Mouse (Mus musculus) adipose tissue, adult 10 weeks (tissue): ENCODE results near the gene Smc1a. TPM values are rescaled to one million over a fixed set of nuclear protein-coding genes. Genes with fewer than 3 reads are reported as not detected.

Source experiments
- polyA plus RNA-seq: library from polyadenylated mRNA; stranded (reverse); fragments of 350-450 nt; fragmentation: Illumina TruSeq; extraction: RNeasy Lipid Tissue Mini Kit (QIAGEN cat#74804); gene quantifications from one replicate; pipeline ENCODE4 v1.2.3, GENCODE M21; 2014; ENCODE audit warnings: low read depth, low replicate concordance

The Smc1a gene
- polyA plus RNA-seq = 44.2 TPM

GRCm38 (mm10) chrX:152016151-152017145 lies at the start of gene Smc1a, which contains the start of gene Ribc1:
TSS of gene Smc1a (plus strand) at chrX:152016428.
TSS of gene Ribc1 (minus strand) at chrX:152016295.

GRCm38 (mm10) chrX:152001737-152002710 lies 14.2 kb upstream of the Smc1a start, which contains the start of gene Hsd17b10:
TSS of gene Hsd17b10 (plus strand) at chrX:152001845.

Other genes starting within 250 kb of the Smc1a start
- gene Huwe1, start 215.6 kb upstream of the Smc1a start, polyA plus RNA-seq = 74.5 TPM
- 144 TPM for gene Hsd17b10, start 14.6 kb upstream of the Smc1a start, polyA plus RNA-seq
- 3.4 TPM for gene Ribc1, start 133 bp upstream of the Smc1a start, polyA plus RNA-seq
- 10.0 TPM for gene Iqsec2, start 127.8 kb downstream of the Smc1a start, polyA plus RNA-seq
- 21.3 TPM for gene Kdm5c, start 216.6 kb downstream of the Smc1a start, polyA plus RNA-seq